Mouse (Mus musculus): ENCODE data around the gene Gm11042. TPM values are rescaled to one million over a fixed set of nuclear protein-coding genes. Genes with fewer than 3 reads are reported as not detected.

Gm11042 gene
- polyA plus RNA-seq, 1 experiment from 2014 or later: not detected

GRCm38 (mm10) chr12:74277265-74277664 is 38.9 kb downstream of the Gm11042 start:
- no peaks in the 10 kb centered on the region for H3K9me3 ChIP-seq (replicated peaks)
- no peak overlapping the region for H3K27ac ChIP-seq (replicated peaks)
- no peaks in the 10 kb centered on the region for H3K4me1 ChIP-seq
- no peak for DNase-seq (ENCODE audit: low spot score)
- 89% methylated on average over 5 of the region's 5 CpGs for WGBS
- no peak overlapping the region for H3K4me3 ChIP-seq
- H3K36me3 ChIP-seq: no peaks in the 10 kb centered on the region
- peaks cover 4% of the 10 kb centered on the region; the same call in 1 of the 2 replicates for H3K27me3 ChIP-seq (ENCODE audit: low read depth, poor library complexity, severe bottlenecking)

- H3K9me3 ChIP-seq (replicated peaks): no peaks in the 10 kb centered on the region
- no peaks in the 10 kb centered on the region for H3K4me1 ChIP-seq
- 95% methylated on average over 17 of the region's 17 CpGs for WGBS
- H3K27ac ChIP-seq (replicated peaks): no peak overlapping the region
- H3K36me3 ChIP-seq: no peaks in the 10 kb centered on the region
- DNase-seq (ENCODE audit: low spot score): no peak
- no peak overlapping the region for H3K4me3 ChIP-seq
- no peaks in the 10 kb centered on the region for H3K27me3 ChIP-seq (ENCODE audit: low read depth, poor library complexity, severe bottlenecking)
These were observed 43.6 kb downstream of the Gm11042 start for GRCm38 (mm10) chr12:74272545-74272944.

DNA sequence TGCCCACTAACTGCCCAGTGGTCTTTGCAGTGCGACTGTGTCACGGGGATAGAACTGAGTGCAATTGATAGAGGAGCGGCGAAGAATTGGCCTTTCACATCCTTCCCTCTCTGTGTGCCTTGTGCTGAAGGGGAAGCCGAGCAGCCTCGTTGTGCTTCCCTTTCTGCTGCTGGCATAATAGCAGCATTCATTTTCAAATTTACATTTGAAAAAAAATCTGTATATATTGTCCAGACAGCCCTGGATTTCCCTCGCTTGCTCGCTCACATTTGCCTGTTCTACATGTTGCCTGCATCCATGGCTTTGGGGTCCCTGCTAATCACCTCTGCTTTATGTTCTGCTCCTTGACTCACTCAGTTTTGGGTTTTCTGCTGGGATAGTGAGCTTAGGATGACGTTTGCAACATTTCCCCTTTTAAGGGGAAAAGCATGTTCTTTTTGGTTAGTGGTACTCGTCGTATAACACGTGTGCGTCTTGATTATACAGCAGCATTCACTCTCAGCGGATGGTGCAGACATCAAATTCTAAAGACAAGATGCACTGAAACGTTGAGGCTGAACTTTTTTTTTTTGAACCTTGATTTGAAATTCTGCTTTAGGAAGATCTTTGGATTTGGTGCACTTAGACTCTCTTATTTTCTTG is 47.4 kb downstream of the Gm11042 start:
- Histone ChIP-seq H3K4me1 (no peaks in the 10 kb centered on the region), H3K27me3 (ENCODE audit: low read depth, poor library complexity, severe bottlenecking) (no peaks in the 10 kb centered on the region), H3K27ac (replicated peaks) (no peak overlapping the region), H3K4me3 (no peak overlapping the region), H3K36me3 (no peaks in the 10 kb centered on the region), H3K9me3 (replicated peaks) (no peaks in the 10 kb centered on the region)
- 87% methylated on average over 15 of the region's 15 CpGs for whole genome bisulfite sequencing
- no peak for DNase-seq (ENCODE audit: low spot score)

- no peak for DNase-seq (ENCODE audit: low spot score)
- Histone ChIP-seq H3K4me1 (no peaks in the 10 kb centered on the region), H3K4me3 (no peak overlapping the region), H3K27me3 (ENCODE audit: low read depth, poor library complexity, severe bottlenecking) (no peaks in the 10 kb centered on the region), H3K9me3 (replicated peaks) (no peaks in the 10 kb centered on the region), H3K36me3 (no peaks in the 10 kb centered on the region), H3K27ac (replicated peaks) (no peak overlapping the region)
- 93% methylated on average over 4 of the region's 4 CpGs for WGBS
These were observed 49.1 kb downstream of the Gm11042 start for GRCm38 (mm10) chr12:74267049-74267448.

All from midbrain, embryonic 10.5 days (tissue).